Mouse (Mus musculus) heart, postnatal 0 days (tissue): Measurements from ENCODE around the gene Flywch2. TPM values are rescaled to one million over a fixed set of nuclear protein-coding genes. Genes with fewer than 3 reads are reported as not detected.
A peak's percentile ranks its signal among the peaks of the same experiment; 100 is the strongest.

Experiments used
- ATAC-seq: fragments of 200-750 bp; cut with Nextera tagmentation; 2 replicates; pipeline ENCODE4 v1.8.0; 2017; ENCODE audit warnings: low read depth, moderate number of reproducible peaks, moderate library complexity; ENCODE audit not compliant: insufficient read depth
- DNase-seq: peaks from one replicate; pipeline ENCODE4 v3.0.0-alpha.2; 2016; ENCODE audit warnings: low spot score
- H3K27ac ChIP-seq: fragments of 300-500 bp; sonication (generic); 2 replicates; pipeline ENCODE4 v1.5.1; 2014; ENCODE audit warnings: low read depth, mild to moderate bottlenecking
- H3K27me3 ChIP-seq: fragments of 300-500 bp; sonication (generic); 2 replicates; pipeline ENCODE4 v1.6.1; 2014; ENCODE audit warnings: low read length, mixed read lengths; ENCODE audit not compliant: control insufficient read depth, insufficient read depth
- H3K36me3 ChIP-seq: fragments of 300-500 bp; sonication (generic); replicated peaks from 2 replicates; pipeline ENCODE4 v1.6.1; 2014; ENCODE audit warnings: low read length, mixed read lengths; ENCODE audit not compliant: control insufficient read depth, insufficient read depth
- H3K4me1 ChIP-seq: fragments of 300-500 bp; sonication (generic); 2 replicates; pipeline ENCODE4 v1.6.1; 2014; ENCODE audit warnings: antibody characterized with exemption; ENCODE audit not compliant: control insufficient read depth, insufficient read depth
- H3K4me2 ChIP-seq: fragments of 300-500 bp; sonication (generic); 2 replicates; pipeline ENCODE4 v1.6.1; 2014; ENCODE audit warnings: low read depth, mild to moderate bottlenecking, low read length, moderate library complexity
- H3K4me3 ChIP-seq: fragments of 300-500 bp; sonication (generic); 2 replicates; pipeline ENCODE4 v1.5.1; 2014; ENCODE audit warnings: low read depth, low read length
- H3K9ac ChIP-seq: fragments of 300-500 bp; sonication (generic); replicated peaks from 2 replicates; pipeline ENCODE4 v1.6.1; 2014; ENCODE audit warnings: low read depth, low read length, mixed read lengths
- H3K9me3 ChIP-seq: fragments of 300-500 bp; sonication (generic); replicated peaks from 2 replicates; pipeline ENCODE4 v1.6.1; 2016; ENCODE audit warnings: low read length; ENCODE audit not compliant: control insufficient read depth
- CTCF ChIP-seq: IDR thresholded peaks from 2 replicates; pipeline ENCODE4 v1.5.1; 2016; ENCODE audit warnings: antibody characterized with exemption, control low read depth, low read depth
- EP300 ChIP-seq: IDR thresholded peaks from 2 replicates; pipeline ENCODE4 v1.6.1; 2016; ENCODE audit warnings: antibody characterized with exemption, low read depth
- WGBS: fragments of 180-500 bp; shearing (Covaris S2); extraction: QIAGEN DNeasy Blood & Tissue Kit; methylation state at CpG from one replicate; pipeline ENCODE4 v1.1.7; 2014; 5-methylcytosine and 5-hydroxymethylcytosine counted together
- polyA plus RNA-seq: library from polyadenylated mRNA; unstranded; fragments of >200 nt; fragmentation: Nextera tagmentation; extraction: Ambion mirVana; gene quantifications from 2 replicates; pipeline ENCODE4 v1.2.1, GENCODE M21; 2015
- total RNA-seq: library from RNA; depleted of rRNA; stranded (reverse); fragments of >200 nt; gene quantifications from 2 replicates; pipeline ENCODE4 v1.2.3, GENCODE M21; 2014; ENCODE audit warnings: low replicate concordance

The Flywch2 gene
- total and polyA plus RNA-seq, 2 experiments from 2014 or later = 4.9 TPM; not detected in 1

- peaks cover 9% of the 10 kb centered on the region; the same call in 1 of the 2 replicates for H3K36me3 ChIP-seq
- no peak overlapping the region for H3K27ac ChIP-seq
- no peak overlapping the region for H3K4me2 ChIP-seq
- TF ChIP-seq CTCF (no peak), EP300 (no peak)
- no peaks in the 10 kb centered on the region for H3K9me3 ChIP-seq
- no peak overlapping the region for H3K4me3 ChIP-seq
- H3K9ac ChIP-seq = no peak overlapping the region
- ATAC-seq (no peak), DNase-seq (no peak)
- WGBS = 47% methylated on average over 38 of the region's 38 CpGs
- peaks cover 61% of the 10 kb centered on the region for H3K27me3 ChIP-seq
- peaks cover 19% of the 10 kb centered on the region for H3K4me1 ChIP-seq
Observed at GRCm38 (mm10) chr17:23741359-23742209, 44.3 kb downstream of the Flywch2 start.

DNA sequence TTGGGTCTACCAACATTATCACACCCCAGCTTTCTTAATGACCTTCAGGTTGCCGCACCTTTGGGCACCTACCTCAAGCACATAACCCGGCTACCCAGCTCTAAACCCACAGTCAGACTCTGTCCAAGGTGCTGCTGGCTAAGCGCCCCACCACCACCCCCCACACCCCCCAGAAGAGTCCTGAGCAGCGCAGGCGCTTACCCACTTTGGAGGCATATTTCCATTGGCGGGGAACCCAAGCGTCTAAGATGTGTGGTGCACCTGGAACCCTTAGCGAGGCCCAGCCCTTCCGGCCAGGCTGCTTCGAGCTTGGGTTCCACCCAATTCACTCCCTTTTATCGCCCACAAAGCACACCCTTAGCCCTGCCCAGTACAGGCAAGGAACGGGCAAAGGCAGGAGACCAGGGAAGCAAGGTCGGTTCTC, 45.3 kb downstream of the Flywch2 start, which contains the start of gene Paqr4:
TSS of gene Paqr4 (minus strand) at position 270 of the 424 bp plus-strand sequence.
- Histone ChIP-seq H3K27me3 (peaks cover 51% of the 10 kb centered on the region), H3K4me2 (peak within 1 kb of the TSS; percentile 70), H3K9ac (peak within 1 kb of the TSS; percentile 48), H3K4me3 (peak within 1 kb of the TSS; percentile 55), H3K27ac (peak within 1 kb of the TSS; percentile 30; the same call in 1 of the 2 replicates), H3K4me1 (peaks cover 15% of the 10 kb centered on the region), H3K36me3 (peaks cover 17% of the 10 kb centered on the region), H3K9me3 (no peaks in the 10 kb centered on the region)
- DNase-seq = no peak
- ATAC-seq = peak; percentile 22
- TF ChIP-seq CTCF (no peak), EP300 (no peak)
- 7% methylated on average over 13 of the region's 13 CpGs for WGBS

DNA sequence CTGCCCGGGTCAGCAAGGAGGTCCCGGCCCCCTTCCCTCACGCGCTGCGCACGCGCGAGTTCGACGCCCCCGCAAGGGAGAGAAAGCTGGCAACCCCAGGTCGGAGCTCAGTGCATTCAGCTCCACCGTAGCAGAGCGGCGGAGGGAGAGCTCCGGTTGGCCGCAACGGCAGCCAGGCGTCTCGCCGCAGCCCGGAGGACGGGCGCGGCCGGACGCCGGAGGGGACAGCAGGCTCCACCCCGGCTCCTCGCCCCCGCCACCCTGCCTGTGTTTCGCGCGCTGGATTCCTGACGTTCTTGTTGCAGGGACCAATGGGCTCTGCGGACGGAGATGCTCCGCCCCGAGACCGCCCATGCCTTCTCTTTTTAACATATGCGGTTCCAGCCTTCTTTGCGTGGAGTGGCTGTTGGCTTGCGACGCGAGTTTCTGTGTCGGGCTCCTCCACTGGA, 45.7 kb downstream of the Flywch2 start:
- Histone ChIP-seq H3K9me3 (no peaks in the 10 kb centered on the region), H3K9ac (peak overlapping the region; percentile 48), H3K4me3 (peak overlapping the region; percentile 55), H3K4me1 (peaks cover 15% of the 10 kb centered on the region), H3K4me2 (peak overlapping the region; percentile 70), H3K36me3 (peaks cover 19% of the 10 kb centered on the region), H3K27ac (peak overlapping the region; percentile 30; the same call in 1 of the 2 replicates), H3K27me3 (peaks cover 47% of the 10 kb centered on the region)
- peak; percentile 89 for ATAC-seq
- TF ChIP-seq CTCF (no peak), EP300 (no peak)
- 1% methylated on average over 33 of the region's 46 CpGs for WGBS
- peak; percentile 89 for DNase-seq

GRCm38 (mm10) chr17:23739202-23740135, 46.4 kb downstream of the Flywch2 start:
- WGBS = 2% methylated on average over 48 of the region's 48 CpGs
- peak overlapping the region; percentile 30; the same call in 1 of the 2 replicates for H3K27ac ChIP-seq
- peak overlapping the region; percentile 55 for H3K4me3 ChIP-seq
- ATAC-seq (peak; percentile 17; the same call in 1 of the 2 replicates), DNase-seq (peak; percentile 29)
- H3K27me3 ChIP-seq = peaks cover 40% of the 10 kb centered on the region
- H3K9ac ChIP-seq = peak overlapping the region; percentile 48
- no peaks in the 10 kb centered on the region for H3K9me3 ChIP-seq
- H3K4me2 ChIP-seq = peak overlapping the region; percentile 70
- peaks cover 19% of the 10 kb centered on the region for H3K36me3 ChIP-seq
- no peak for TF ChIP-seq CTCF
- TF ChIP-seq EP300 = no peak
- peaks cover 15% of the 10 kb centered on the region for H3K4me1 ChIP-seq

DNA sequence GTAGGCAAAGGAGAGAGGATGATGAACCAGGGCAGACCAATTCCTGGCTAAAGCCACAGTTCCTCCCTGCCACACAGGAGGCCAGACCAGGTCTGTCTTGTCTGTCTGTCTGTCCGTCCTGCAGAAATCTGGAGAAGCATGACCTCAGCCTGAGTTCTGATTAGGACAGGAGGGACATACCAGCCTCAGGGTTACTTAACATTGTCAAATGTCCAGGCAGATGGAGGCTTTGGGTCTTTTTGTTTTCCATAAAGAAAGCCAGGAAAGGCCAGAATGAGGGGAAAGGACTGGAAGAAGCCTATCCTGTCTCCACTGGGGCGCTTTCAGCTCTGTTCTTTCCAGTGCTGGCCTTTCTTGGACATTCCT, 47.1 kb downstream of the Flywch2 start:
- DNase-seq (no peak), ATAC-seq (no peak)
- 49% methylated on average over 2 of the region's 2 CpGs for WGBS
- Histone ChIP-seq H3K27me3 (peaks cover 34% of the 10 kb centered on the region), H3K4me2 (peak overlapping the region; percentile 70), H3K36me3 (peaks cover 19% of the 10 kb centered on the region), H3K4me3 (peak overlapping the region; percentile 55), H3K4me1 (peaks cover 15% of the 10 kb centered on the region), H3K27ac (no peak overlapping the region), H3K9ac (peak overlapping the region; percentile 48), H3K9me3 (no peaks in the 10 kb centered on the region)
- TF ChIP-seq EP300 = no peak
- no peak for TF ChIP-seq CTCF
